Mouse (Mus musculus): ENCODE results near the gene Ccdc34.

GRCm38 (mm10) chr2:110222793-110223192 is 205.2 kb downstream of the Ccdc34 start:
- no peak for TF ChIP-seq CTCF (conservative IDR thresholded peaks at IDR 0.05; ENCODE audit: low read length)
- TF ChIP-seq POU5F1 (IDR thresholded peaks at IDR 0.05; ENCODE audit: borderline replicate concordance, low read length): no peak

Data from E14TG2a.4 (cell line).